Mouse (Mus musculus) kidney, adult 2 months (tissue): ENCODE measurements around the gene Ripply3.

Experiments used
- CTCF ChIP-seq: fragments of 200-500 bp; conservative IDR thresholded peaks from 2 replicates; pipeline ENCODE4 v1.5.1; 2011; ENCODE audit warnings: low read depth, mild to moderate bottlenecking, control low read depth, low read length, moderate library complexity, mixed read lengths; ENCODE audit not compliant: insufficient read depth, insufficient read length
- POLR2A ChIP-seq: fragments of 200-500 bp; IDR thresholded peaks from one replicate; pipeline ENCODE4 v1.6.1; 2011; ENCODE audit warnings: low read depth, low read length, control low read depth

DNA sequence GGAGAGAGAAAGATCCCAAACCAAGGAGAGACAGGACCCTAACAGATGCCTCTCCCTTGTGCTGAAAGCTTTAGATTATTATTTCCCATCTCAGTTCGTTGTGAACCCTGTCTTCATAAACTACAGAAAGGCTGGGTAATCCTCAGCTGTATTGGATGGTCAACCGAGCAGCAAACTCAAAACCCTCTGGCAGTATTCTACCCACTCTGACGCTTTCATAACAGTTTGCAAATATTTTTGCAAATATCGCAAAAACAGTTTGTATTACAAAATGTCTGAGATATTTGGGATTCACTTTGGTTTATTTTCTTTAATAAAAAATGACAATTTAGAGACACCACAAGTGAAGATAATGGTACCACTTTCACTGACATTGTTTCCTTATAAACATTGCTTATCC, 16.3 kb upstream of the Ripply3 start:
- TF ChIP-seq CTCF (no peak), POLR2A (no peak)
